Mouse (Mus musculus) cerebellum, adult 2 months (tissue): ENCODE data around the gene Slit3.

Experiments
- CTCF ChIP-seq: fragments of 200-500 bp; IDR thresholded peaks from 2 replicates; pipeline ENCODE4 v1.5.1; 2011; ENCODE audit warnings: low read depth, mild to moderate bottlenecking, control low read depth, low read length, moderate library complexity, borderline replicate concordance; ENCODE audit not compliant: insufficient read depth
- POLR2A ChIP-seq: fragments of 200-500 bp; IDR thresholded peaks from 2 replicates; pipeline ENCODE4 v1.6.1; 2011; ENCODE audit warnings: low read length, control low read depth, borderline replicate concordance; ENCODE audit not compliant: insufficient read depth

- TF ChIP-seq CTCF (no peak), POLR2A (no peak)
Measured at GRCm38 (mm10) chr11:35232321-35232720, 111.3 kb downstream of the Slit3 start.
